Mouse (Mus musculus) cerebellum, adult 2 months (tissue): ENCODE measurements around the gene She.

Source experiments
- CTCF ChIP-seq: fragments of 200-500 bp; IDR thresholded peaks from 2 replicates; pipeline ENCODE4 v1.5.1; 2011; ENCODE audit warnings: low read depth, mild to moderate bottlenecking, control low read depth, low read length, moderate library complexity, borderline replicate concordance; ENCODE audit not compliant: insufficient read depth
- POLR2A ChIP-seq: fragments of 200-500 bp; IDR thresholded peaks from 2 replicates; pipeline ENCODE4 v1.6.1; 2011; ENCODE audit warnings: low read length, control low read depth, borderline replicate concordance; ENCODE audit not compliant: insufficient read depth

GRCm38 (mm10) chr3:89868956-89869355, 37.8 kb downstream of the She start:
- no peak for TF ChIP-seq CTCF
- TF ChIP-seq POLR2A = no peak
